Mouse (Mus musculus) lung, postnatal 0 days (tissue): ENCODE results near the gene Dync1i1.

ENCODE experiments used
- CTCF ChIP-seq: IDR thresholded peaks from 2 replicates; pipeline ENCODE4 v1.5.1; 2016; ENCODE audit warnings: antibody characterized with exemption, mild to moderate bottlenecking
- EP300 ChIP-seq: IDR thresholded peaks from 2 replicates; pipeline ENCODE4 v1.6.1; 2016; ENCODE audit warnings: antibody characterized with exemption, mild to moderate bottlenecking, control low read depth

DNA sequence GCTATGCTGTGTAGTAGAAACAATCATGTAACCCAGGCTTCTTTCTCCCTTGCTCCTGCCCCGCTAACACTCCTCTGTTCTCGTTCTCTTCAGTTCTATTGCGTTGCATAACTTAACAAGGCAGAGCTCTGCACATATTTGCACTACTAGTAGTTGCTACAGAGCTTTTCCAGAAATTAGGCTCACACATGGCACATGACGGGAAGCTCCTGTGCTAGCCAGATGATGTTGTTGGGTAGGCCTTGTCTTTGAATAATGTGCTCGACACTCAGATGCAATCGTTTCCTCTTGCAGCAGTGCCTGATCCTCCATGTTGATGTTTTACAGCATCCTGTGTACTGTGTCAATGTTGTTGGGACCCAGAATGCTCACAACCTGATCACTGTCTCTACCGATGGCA lies 240.9 kb downstream of the Dync1i1 start:
- no peak for TF ChIP-seq CTCF
- TF ChIP-seq EP300, result no peak
